In the genomic region with DNA sequence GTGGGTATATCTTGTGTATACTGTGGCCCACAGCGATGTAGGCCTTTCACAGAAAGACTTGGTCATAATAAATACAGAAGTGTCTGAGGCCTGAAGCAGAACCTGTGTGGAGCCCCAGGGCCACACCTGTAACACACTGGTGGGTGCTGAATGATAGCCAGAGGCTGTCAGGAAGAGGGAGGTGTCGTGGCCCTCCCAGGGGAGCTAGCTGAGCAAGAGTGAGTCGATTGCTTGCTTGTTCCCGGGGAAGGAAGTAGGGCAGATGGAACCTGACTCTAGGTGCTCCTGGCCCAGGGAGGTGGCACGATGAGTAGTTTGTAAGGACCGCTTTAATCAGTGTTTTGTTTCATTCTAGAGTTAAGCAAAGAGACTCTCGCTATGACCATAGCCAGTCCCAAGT, we compare ENCODE assay signal across 10 mouse cellular contexts.
A peak's percentile ranks its signal among the peaks of the same experiment; 100 is the strongest.
DNase-seq lines count a peak whose midpoint lies in the region; ATAC-seq lines count a peak whose summit lies in the region.
"Had no signal": no experiment of that assay in that cellular context is flagged by ENCODE, and none has a peak within 500 bp of the region (broad histone marks: within the 10 kb centered on the region; RNA-seq: fewer than 3 reads in every experiment).

No protein-coding gene starts in this region.

- no peak for ATAC-seq in heart, embryonic 14.5 days (ENCODE audit: insufficient number of reproducible peaks, insufficient read depth, low FRiP score, low read depth)
- ATAC-seq in heart, embryonic 16.5 days (replicated peaks; ENCODE audit: extremely low read depth, insufficient read depth, low FRiP score): no peak

- no peaks in the 10 kb centered on the region for H3K9me3 ChIP-seq in heart, embryonic 14.5 days (ENCODE audit: control insufficient read depth, low read length)
- no peaks in the 10 kb centered on the region for H3K9me3 ChIP-seq in heart, embryonic 16.5 days (replicated peaks; ENCODE audit: control insufficient read depth, low read length)
- H3K9me3 ChIP-seq: midbrain, embryonic 12.5 days had no signal

- H3K27ac ChIP-seq in heart, embryonic 14.5 days (replicated peaks in 1 of 2; ENCODE audit: control insufficient read depth in 1 of 2, insufficient read depth in 1 of 2, low read depth in 2 of 2, low read length in 2 of 2): no peak overlapping the region
- H3K27ac ChIP-seq in heart, embryonic 16.5 days (ENCODE audit: low read length): no peak overlapping the region
- H3K27ac ChIP-seq: midbrain, embryonic 12.5 days had no signal

- H3K4me2 ChIP-seq in heart, embryonic 14.5 days (ENCODE audit: low read length): peak overlapping the region; percentile 55
- H3K4me2 ChIP-seq in heart, embryonic 16.5 days (ENCODE audit: low read depth, low read length): peak overlapping the region; percentile 47
- H3K4me2 ChIP-seq: midbrain, embryonic 12.5 days had no signal

- no peaks in the 10 kb centered on the region for H3K27me3 ChIP-seq in heart, embryonic 14.5 days (ENCODE audit: control insufficient read depth, insufficient read depth, low read length)
- no peaks in the 10 kb centered on the region for H3K27me3 ChIP-seq in heart, embryonic 16.5 days (ENCODE audit: control insufficient read depth, insufficient read depth, low read length)

- H3K36me3 ChIP-seq in heart, embryonic 14.5 days (ENCODE audit: control insufficient read depth, insufficient read depth, low read length): no peaks in the 10 kb centered on the region
- no peaks in the 10 kb centered on the region for H3K36me3 ChIP-seq in heart, embryonic 16.5 days (ENCODE audit: control insufficient read depth, insufficient read depth)
- H3K36me3 ChIP-seq: midbrain, embryonic 12.5 days had no signal

- peaks cover 22 to 40% of the 10 kb centered on the region in 2 experiments for H3K4me1 ChIP-seq in heart, embryonic 14.5 days (ENCODE audit: control insufficient read depth in 2 of 2, insufficient read depth in 2 of 2, low read length in 2 of 2)
- H3K4me1 ChIP-seq in heart, embryonic 16.5 days (ENCODE audit: control insufficient read depth, insufficient read depth, low read length): peaks cover 50% of the 10 kb centered on the region

- no peak for DNase-seq in heart, adult 9 months (ENCODE audit: low spot score in 2 of 2)
- peak; percentile 42 for DNase-seq in thymus, postnatal 0 days (ENCODE audit: low spot score)
- no peak for DNase-seq in thymus, postnatal 25 days
- no peak for DNase-seq in cerebellum, postnatal 10 days
- DNase-seq in kidney, postnatal 10 days: no peak
- DNase-seq: retina, postnatal 1 day; thymus, adult 2 months had no signal

- no peak overlapping the region for H3K9ac ChIP-seq in heart, embryonic 14.5 days (ENCODE audit: low read length)
- 0 out of 2 replicates have a peak overlapping the region, but pooled peaks have one; percentile 9 for H3K9ac ChIP-seq in heart, embryonic 16.5 days (ENCODE audit: low read length)
- H3K9ac ChIP-seq: midbrain, embryonic 12.5 days had no signal

- H3K4me3 ChIP-seq in heart, embryonic 14.5 days (ENCODE audit: control insufficient read depth in 1 of 2, insufficient read depth in 1 of 2, low read depth in 1 of 2, low read length in 2 of 2): no peak overlapping the region
- H3K4me3 ChIP-seq in heart, embryonic 16.5 days (ENCODE audit: low read length): no peak overlapping the region
- H3K4me3 ChIP-seq: midbrain, embryonic 12.5 days had no signal

- 50% methylated on average over 7 of the region's 7 CpGs for WGBS in heart, embryonic 14.5 days
- WGBS in heart, embryonic 16.5 days: 52% methylated on average over 7 of the region's 7 CpGs
